Mouse (Mus musculus) erythroblast, adult 5-6 weeks (primary cell): ENCODE results near the gene Enho. TPM values are rescaled to one million over a fixed set of nuclear protein-coding genes. Genes with fewer than 3 reads are reported as not detected.

ENCODE experiments used
- ATAC-seq: replicated peaks from 2 replicates; pipeline ENCODE4 v1.8.0; 2016; ENCODE audit warnings: moderate number of reproducible peaks, mild to moderate bottlenecking, moderate TSS enrichment, inconsistent platforms; ENCODE audit not compliant: poor library complexity, low FRiP score, severe bottlenecking
- total RNA-seq, 2 experiments: library from RNA; stranded (forward) in 1 of 2; stranded (reverse) in 1 of 2; fragments of 150-400 nt in 1 of 2; fragments of 200-764, 138-1000 nt in 1 of 2; gene quantifications; 2 replicates each; pipeline versions ENCODE4 v1.2.3 to v1.2.4; 2015 to 2017; ENCODE audit warnings: low replicate concordance in 2 of 2

Enho gene
- total RNA-seq, 2 experiments from 2014 or later = not detected

GRCm38 (mm10) chr4:41636366-41636765 lies 3.8 kb downstream of the Enho start:
- no peak for ATAC-seq

GRCm38 (mm10) chr4:41635906-41636305 lies 4.2 kb downstream of the Enho start:
- ATAC-seq = no peak

- no peak for ATAC-seq
Measured at GRCm38 (mm10) chr4:41635224-41635623, 4.9 kb downstream of the Enho start.

GRCm38 (mm10) chr4:41634631-41635030 lies 5.5 kb downstream of the Enho start:
- no peak for ATAC-seq

- no peak for ATAC-seq
Measured at GRCm38 (mm10) chr4:41633001-41633400, 7.1 kb downstream of the Enho start.

GRCm38 (mm10) chr4:41631390-41631789 lies 8.7 kb downstream of the Enho start:
- ATAC-seq = no peak

- no peak for ATAC-seq
Measured at GRCm38 (mm10) chr4:41630196-41630595, 9.9 kb downstream of the Enho start.

- ATAC-seq = no peak
Measured at GRCm38 (mm10) chr4:41628202-41628927, 11.8 kb downstream of the Enho start.

- no peak for ATAC-seq
Measured at GRCm38 (mm10) chr4:41622071-41622470, 18.1 kb downstream of the Enho start.

GRCm38 (mm10) chr4:41618916-41619746 lies 21.0 kb downstream of the Enho start:
- no peak for ATAC-seq

GRCm38 (mm10) chr4:41615661-41616599 lies 24.2 kb downstream of the Enho start:
- no peak for ATAC-seq

GRCm38 (mm10) chr4:41614156-41614555 lies 26.0 kb downstream of the Enho start:
- 0 out of 2 replicates have a peak, but pooled peaks have one; percentile 57 for ATAC-seq

- ATAC-seq = no peak
Measured at GRCm38 (mm10) chr4:41612166-41612565, 28.0 kb downstream of the Enho start.

GRCm38 (mm10) chr4:41610594-41610980 lies 29.5 kb downstream of the Enho start:
- ATAC-seq = no peak

- ATAC-seq = no peak
Measured at GRCm38 (mm10) chr4:41609681-41610593, 30.2 kb downstream of the Enho start.

GRCm38 (mm10) chr4:41606784-41607183 lies 33.3 kb downstream of the Enho start:
- no peak for ATAC-seq

GRCm38 (mm10) chr4:41604476-41605396 lies 35.4 kb downstream of the Enho start:
- no peak for ATAC-seq

- ATAC-seq = no peak
Measured at GRCm38 (mm10) chr4:41602818-41603217, 37.3 kb downstream of the Enho start.
